Mouse (Mus musculus) spleen, adult 2 months (tissue): ENCODE measurements around the gene Ndufa13. TPM values are rescaled to one million over a fixed set of nuclear protein-coding genes. Genes with fewer than 3 reads are reported as not detected.

Experiments used
- DNase-seq, 2 experiments: peaks; one replicate each; pipeline versions ENCODE4 v3.0.0 to v3.0.0-alpha.2; 2012 to 2021; ENCODE audit warnings: low spot score in 2 of 2, low read depth in 1 of 2
- H3K27ac ChIP-seq: fragments of 200-500 bp; 2 replicates; pipeline ENCODE4 v1.5.1; 2012; ENCODE audit warnings: low read length, inconsistent platforms; ENCODE audit not compliant: insufficient read depth
- H3K27me3 ChIP-seq: fragments of 200-500 bp; 2 replicates; pipeline ENCODE4 v1.6.1; 2012; ENCODE audit warnings: mild to moderate bottlenecking, moderate library complexity, low read length, inconsistent platforms; ENCODE audit not compliant: control insufficient read depth, insufficient read depth
- H3K36me3 ChIP-seq: fragments of 200-500 bp; 2 replicates; pipeline ENCODE4 v1.6.1; 2012; ENCODE audit warnings: mild to moderate bottlenecking, low read length, inconsistent platforms; ENCODE audit not compliant: control insufficient read depth, insufficient read depth
- H3K4me1 ChIP-seq: fragments of 200-500 bp; 2 replicates; pipeline ENCODE4 v1.6.1; 2011; ENCODE audit warnings: inconsistent platforms; ENCODE audit not compliant: control insufficient read depth, insufficient read depth, insufficient read length
- H3K4me3 ChIP-seq: fragments of 200-500 bp; 2 replicates; pipeline ENCODE4 v1.5.1; 2011; ENCODE audit warnings: mild to moderate bottlenecking, inconsistent platforms; ENCODE audit not compliant: insufficient read depth, insufficient read length; ENCODE audit errors: extremely low read depth
- CTCF ChIP-seq: fragments of 200-500 bp; IDR thresholded peaks from 2 replicates; pipeline ENCODE4 v1.5.1; 2011; ENCODE audit warnings: mild to moderate bottlenecking, inconsistent platforms; ENCODE audit not compliant: insufficient read depth, insufficient read length, insufficient replicate concordance; ENCODE audit errors: extremely low read depth
- POLR2A ChIP-seq: fragments of 200-500 bp; IDR thresholded peaks from 2 replicates; pipeline ENCODE4 v1.6.1; 2011; ENCODE audit warnings: low read depth, low read length, inconsistent platforms
- WGBS: fragments of 180-500 bp; shearing (Covaris S2); methylation state at CpG from one replicate; pipeline ENCODE4 v1.1.7; 2018; 5-methylcytosine and 5-hydroxymethylcytosine counted together
- polyA plus RNA-seq: library from polyadenylated mRNA; depleted of rRNA; stranded (reverse); fragments of >200 nt; gene quantifications from 2 replicates; pipeline ENCODE4 v1.2.3, GENCODE M21; 2012; rRNA removed

Ndufa13 gene
- polyA plus RNA-seq, 1 experiment, result 53.8 TPM

DNA sequence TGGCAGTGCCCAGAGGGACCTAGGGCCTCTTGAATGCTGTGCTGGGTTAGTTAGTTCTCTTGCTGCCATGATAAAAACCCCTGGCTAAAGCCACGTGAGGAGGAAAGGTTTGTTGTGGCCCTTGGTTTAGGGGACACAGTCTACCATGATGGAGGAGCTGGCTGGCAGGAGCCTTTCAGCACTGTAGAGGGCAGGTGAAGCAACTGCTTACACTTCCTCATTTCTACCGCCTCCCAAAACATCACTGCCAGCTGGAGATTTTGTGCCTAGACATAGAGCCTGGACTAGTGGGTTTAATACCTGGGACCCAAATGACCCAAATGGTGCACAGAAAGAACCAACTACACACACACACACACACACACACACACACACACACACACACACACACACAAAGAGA lies 41.1 kb downstream of the Ndufa13 start:
- Histone ChIP-seq H3K27me3 (no peaks in the 10 kb centered on the region), H3K4me1 (no peaks in the 10 kb centered on the region), H3K4me3 (no peak overlapping the region), H3K36me3 (no peaks in the 10 kb centered on the region), H3K27ac (no peak overlapping the region)
- TF ChIP-seq POLR2A (no peak), CTCF (no peak)
- WGBS, result 43% methylated on average over 2 of the region's 2 CpGs
- no peak for DNase-seq

DNA sequence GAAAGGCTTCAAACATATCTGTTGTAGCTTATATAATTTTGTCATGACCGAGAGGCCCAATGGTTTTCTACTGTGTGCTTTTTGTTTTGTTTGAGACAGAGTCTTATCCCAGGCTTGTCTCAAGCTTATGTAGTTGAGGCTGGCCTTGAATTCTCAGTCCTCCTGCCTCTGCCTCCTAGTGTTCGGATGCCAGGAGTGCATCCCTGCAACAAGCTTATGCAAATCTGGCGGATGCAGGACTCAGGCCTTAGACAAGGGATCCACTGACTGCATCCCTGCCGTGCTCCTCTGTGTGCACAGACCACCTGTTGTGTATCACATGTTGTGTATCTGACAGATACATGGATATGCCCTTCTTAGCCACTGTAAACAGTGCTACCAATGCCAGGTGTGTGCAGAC lies 41.6 kb downstream of the Ndufa13 start:
- no peak overlapping the region for H3K4me3 ChIP-seq
- H3K4me1 ChIP-seq, result no peaks in the 10 kb centered on the region
- WGBS, result 88% methylated on average over 4 of the region's 4 CpGs
- no peak for DNase-seq
- no peaks in the 10 kb centered on the region for H3K36me3 ChIP-seq
- no peaks in the 10 kb centered on the region for H3K27me3 ChIP-seq
- no peak for TF ChIP-seq CTCF
- H3K27ac ChIP-seq, result no peak overlapping the region

DNA sequence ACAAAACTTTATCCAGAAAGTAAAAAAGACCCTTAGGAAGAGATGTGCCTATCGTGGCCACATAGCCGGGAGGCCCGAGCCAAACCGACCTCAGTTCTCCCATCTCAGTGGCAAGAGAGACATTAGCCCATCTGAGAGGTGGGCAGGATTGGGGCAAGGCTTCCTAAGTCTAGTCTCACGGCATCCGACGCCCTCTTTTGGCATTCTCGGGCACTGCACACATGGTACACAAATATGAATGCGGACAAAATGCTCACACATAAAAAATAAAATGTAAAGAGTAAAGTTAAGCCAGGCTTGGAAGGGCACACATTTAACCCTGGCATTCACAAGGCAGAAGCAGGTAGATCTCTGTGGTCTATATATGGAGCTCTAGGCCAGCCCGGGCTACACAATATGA lies 48.5 kb downstream of the Ndufa13 start:
- H3K36me3 ChIP-seq, result no peaks in the 10 kb centered on the region
- no peak overlapping the region for H3K4me3 ChIP-seq
- no peaks in the 10 kb centered on the region for H3K27me3 ChIP-seq
- TF ChIP-seq CTCF (no peak), POLR2A (no peak)
- no peak for DNase-seq
- no peak overlapping the region for H3K27ac ChIP-seq
- 94% methylated on average over 10 of the region's 10 CpGs for WGBS
- H3K4me1 ChIP-seq, result no peaks in the 10 kb centered on the region

DNA sequence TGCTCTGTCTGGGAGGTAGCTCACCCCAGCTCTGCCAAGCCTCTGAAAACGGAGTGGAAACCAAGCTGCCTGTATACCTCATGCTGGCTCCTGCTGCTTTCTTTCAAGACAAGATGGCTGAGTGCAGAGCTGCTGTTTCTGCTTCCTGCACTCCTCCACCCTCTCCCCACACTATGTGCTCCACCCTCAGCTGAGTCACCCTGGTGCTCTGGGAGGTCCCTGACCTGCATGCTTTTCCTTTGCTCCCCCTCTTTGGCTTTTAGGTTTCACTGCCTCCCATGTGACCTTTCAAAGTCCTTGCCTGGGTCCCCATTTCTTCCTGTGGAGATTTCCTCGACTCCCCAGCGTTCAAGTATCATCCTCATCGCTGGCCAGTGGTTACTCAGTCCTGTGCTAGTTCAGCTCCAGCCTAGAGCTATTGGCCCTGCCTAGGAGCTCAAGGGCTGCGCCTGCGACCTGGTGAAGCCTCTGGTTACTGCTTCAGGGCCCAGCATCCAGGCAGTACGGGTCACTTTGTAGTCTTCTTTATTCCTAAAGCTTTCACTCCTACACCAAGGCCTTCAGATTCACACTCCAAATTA lies 51.3 kb downstream of the Ndufa13 start:
- H3K27me3 ChIP-seq, result no peaks in the 10 kb centered on the region
- no peaks in the 10 kb centered on the region for H3K4me1 ChIP-seq
- DNase-seq, result no peak
- H3K36me3 ChIP-seq, result no peaks in the 10 kb centered on the region
- H3K27ac ChIP-seq, result no peak overlapping the region
- WGBS, result 78% methylated on average over 7 of the region's 7 CpGs
- TF ChIP-seq CTCF (no peak), POLR2A (no peak)
- H3K4me3 ChIP-seq, result no peak overlapping the region

DNA sequence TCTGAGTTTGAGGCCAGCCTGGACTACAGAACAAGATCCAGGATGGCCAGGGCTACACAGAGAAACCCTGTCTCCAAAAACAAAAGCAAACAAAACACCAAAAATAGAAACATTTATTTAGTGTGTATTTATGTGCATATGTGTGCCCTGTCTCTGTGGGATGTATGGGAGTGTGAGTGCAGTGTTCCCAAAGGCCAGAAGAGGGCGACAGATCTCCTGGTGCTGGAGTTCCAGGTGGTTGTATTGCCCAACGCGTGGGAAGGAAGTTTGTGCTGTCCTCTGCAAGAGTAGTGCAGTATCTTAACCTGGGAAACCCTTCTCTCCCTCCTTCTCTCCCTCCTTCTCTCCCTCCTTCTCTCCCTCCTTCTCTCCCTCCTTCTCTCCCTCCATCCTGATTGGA lies 52.5 kb downstream of the Ndufa13 start:
- WGBS, result 66% methylated on average over 3 of the region's 3 CpGs
- no peak for TF ChIP-seq CTCF
- TF ChIP-seq POLR2A, result no peak
- no peak for DNase-seq
- H3K36me3 ChIP-seq, result no peaks in the 10 kb centered on the region
- no peaks in the 10 kb centered on the region for H3K4me1 ChIP-seq
- no peaks in the 10 kb centered on the region for H3K27me3 ChIP-seq
- no peak overlapping the region for H3K27ac ChIP-seq
- H3K4me3 ChIP-seq, result no peak overlapping the region

DNA sequence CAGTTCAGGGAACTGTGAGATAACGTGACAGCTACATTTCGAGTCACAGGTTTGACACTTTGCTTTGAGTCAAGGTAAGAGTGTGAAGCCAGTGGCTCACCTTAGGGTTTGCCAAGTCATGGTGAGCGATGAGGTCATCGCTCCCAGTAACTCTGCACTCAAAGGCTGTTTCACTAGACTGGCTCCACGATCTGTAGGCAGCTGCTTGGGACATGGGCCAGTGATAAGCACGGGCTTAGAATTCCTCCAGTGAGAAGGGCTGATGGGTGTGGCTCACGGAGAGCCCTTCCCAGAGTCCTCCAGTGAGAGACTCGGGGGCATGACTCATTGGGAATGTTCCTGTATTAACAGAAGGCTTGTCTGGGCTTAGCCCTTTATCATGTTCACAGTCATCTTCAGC lies 53.4 kb downstream of the Ndufa13 start:
- no peaks in the 10 kb centered on the region for H3K4me1 ChIP-seq
- no peak for DNase-seq
- 92% methylated on average over 8 of the region's 8 CpGs for WGBS
- H3K27ac ChIP-seq, result no peak overlapping the region
- no peak for TF ChIP-seq CTCF
- no peak for TF ChIP-seq POLR2A
- no peak overlapping the region for H3K4me3 ChIP-seq
- no peaks in the 10 kb centered on the region for H3K27me3 ChIP-seq
- no peaks in the 10 kb centered on the region for H3K36me3 ChIP-seq

DNA sequence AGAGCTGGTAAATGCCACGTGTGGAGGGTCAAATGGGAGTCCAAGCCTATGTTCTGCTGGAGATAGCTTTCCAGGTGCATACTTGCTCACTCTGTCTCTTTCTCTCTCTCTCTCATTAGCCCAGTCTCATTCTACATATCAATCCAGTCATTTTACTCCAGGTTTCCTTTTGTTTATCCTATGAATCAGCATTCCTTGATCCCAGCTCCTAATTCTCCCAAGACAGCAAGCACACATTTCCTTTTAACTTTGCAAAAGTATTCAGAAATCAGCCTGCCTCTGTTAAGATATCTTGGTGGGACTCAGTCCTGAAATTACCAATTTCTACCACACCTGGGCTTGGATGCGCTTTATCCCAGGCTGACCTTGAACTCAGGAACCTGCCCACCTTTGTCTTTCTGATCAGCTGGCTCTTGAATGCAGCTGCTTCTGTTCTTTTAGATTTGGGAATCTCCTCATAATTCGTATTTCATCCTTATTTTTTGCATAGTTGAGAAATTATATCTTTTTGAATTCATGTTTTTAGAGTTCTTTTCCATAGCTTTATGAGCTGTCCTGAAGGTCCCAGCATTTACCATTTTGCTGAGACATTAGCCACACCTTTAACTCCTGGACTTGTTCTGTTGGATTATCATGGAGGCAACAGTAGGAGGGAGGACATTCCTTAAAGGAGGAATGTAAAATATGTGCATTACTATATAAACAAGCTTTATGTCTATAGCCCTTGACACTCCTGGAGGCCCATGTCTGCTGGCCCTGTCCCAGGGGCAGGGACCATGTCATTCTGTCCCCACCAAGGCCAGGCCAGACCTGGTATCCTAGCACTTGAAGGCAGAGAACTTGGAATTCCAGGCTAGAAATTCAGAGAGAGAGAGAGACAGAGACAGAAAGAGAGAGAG lies 54.9 kb downstream of the Ndufa13 start:
- H3K4me1 ChIP-seq, result no peaks in the 10 kb centered on the region
- H3K27ac ChIP-seq, result no peak overlapping the region
- no peaks in the 10 kb centered on the region for H3K27me3 ChIP-seq
- TF ChIP-seq POLR2A (no peak), CTCF (no peak)
- WGBS, result 87% methylated on average over 3 of the region's 3 CpGs
- H3K4me3 ChIP-seq, result no peak overlapping the region
- no peaks in the 10 kb centered on the region for H3K36me3 ChIP-seq
- DNase-seq, result no peak

Other genes starting within 250 kb of the Ndufa13 start
- 0.14 and 0.20 TPM in 2 replicates for gene Zfp964, start 248.1 kb downstream of the Ndufa13 start, polyA plus RNA-seq
- gene Zfp869, start 191.8 kb downstream of the Ndufa13 start, polyA plus RNA-seq, result 2.3 TPM in 2 replicates
- 1.1 and 1.3 TPM in 2 replicates for gene Zfp963, start 152.6 kb downstream of the Ndufa13 start, polyA plus RNA-seq
- gene Gm20422, start 127.7 kb downstream of the Ndufa13 start, polyA plus RNA-seq, result 0.32 and 0.97 TPM in 2 replicates
- 83.2 and 114 TPM in 2 replicates for gene Atp13a1, start 111.4 kb downstream of the Ndufa13 start, polyA plus RNA-seq
- 8.8 and 9.0 TPM in 2 replicates for gene Zfp866, start 111.4 kb downstream of the Ndufa13 start, polyA plus RNA-seq
- gene Gmip, start 93.9 kb downstream of the Ndufa13 start, polyA plus RNA-seq, result 210 and 212 TPM in 2 replicates
- gene Lpar2, start 80.1 kb downstream of the Ndufa13 start, polyA plus RNA-seq, result 6.6 and 8.9 TPM in 2 replicates
- 10.7 and 14.7 TPM in 2 replicates for gene Pbx4, start 70.1 kb downstream of the Ndufa13 start, polyA plus RNA-seq
- 0.11 and 0.34 TPM in 2 replicates for gene Cilp2, start 14.9 kb downstream of the Ndufa13 start, polyA plus RNA-seq
- gene Tssk6, start 374 bp downstream of the Ndufa13 start, polyA plus RNA-seq, result 1.0 TPM in 2 replicates
- gene Yjefn3, start 154 bp upstream of the Ndufa13 start, polyA plus RNA-seq, result 1.5 and 1.9 TPM in 2 replicates
- gene Gatad2a, start 93.8 kb upstream of the Ndufa13 start, polyA plus RNA-seq, result 45.8 and 64.6 TPM in 2 replicates
- 83.3 and 108 TPM in 2 replicates for gene Mau2, start 140.2 kb upstream of the Ndufa13 start, polyA plus RNA-seq
- gene Sugp1, start 140.3 kb upstream of the Ndufa13 start, polyA plus RNA-seq, result 8.9 and 9.4 TPM in 2 replicates
- 2.0 and 2.3 TPM in 2 replicates for gene Tm6sf2, start 170.4 kb upstream of the Ndufa13 start, polyA plus RNA-seq
- gene Hapln4, start 180.9 kb upstream of the Ndufa13 start, polyA plus RNA-seq, result 0.28 and 0.36 TPM in 2 replicates
- 0.04 and 0.09 TPM in 2 replicates for gene Ncan, start 218.3 kb upstream of the Ndufa13 start, polyA plus RNA-seq
- gene Nr2c2ap, start 228.8 kb upstream of the Ndufa13 start, polyA plus RNA-seq, result 14.0 and 16.4 TPM in 2 replicates
- gene Rfxank, start 236.6 kb upstream of the Ndufa13 start, polyA plus RNA-seq, result 22.5 and 24.6 TPM in 2 replicates
- 55.8 and 73.6 TPM in 2 replicates for gene Borcs8, start 236.9 kb upstream of the Ndufa13 start, polyA plus RNA-seq
- 2.3 and 4.3 TPM in 2 replicates for gene Mef2b, start 237.2 kb upstream of the Ndufa13 start, polyA plus RNA-seq